Mouse (Mus musculus) forebrain, postnatal 0 days (tissue): ENCODE data around the gene Sept1. TPM values are rescaled to one million over a fixed set of nuclear protein-coding genes. Genes with fewer than 3 reads are reported as not detected.

ENCODE experiments used
- ATAC-seq: fragments of 200-750 bp; cut with Nextera tagmentation; 2 replicates; pipeline ENCODE4 v1.8.0; 2017; ENCODE audit warnings: mild to moderate bottlenecking, moderate library complexity
- DNase-seq: peaks from one replicate; pipeline ENCODE4 v3.0.0-alpha.2; 2015
- H3K27ac ChIP-seq: fragments of 300-500 bp; sonication (generic); 2 replicates; pipeline ENCODE4 v1.5.1; 2014; ENCODE audit warnings: low read depth, mild to moderate bottlenecking, antibody characterized with exemption, low read length, moderate library complexity, mixed read lengths
- H3K27me3 ChIP-seq: fragments of 300-500 bp; sonication (generic); 2 replicates; pipeline ENCODE4 v1.6.1; 2014; ENCODE audit warnings: mild to moderate bottlenecking, low read length, mixed read lengths; ENCODE audit not compliant: insufficient read depth
- H3K36me3 ChIP-seq: fragments of 300-500 bp; sonication (generic); 2 replicates; pipeline ENCODE4 v1.6.1; 2014; ENCODE audit warnings: mild to moderate bottlenecking, moderate library complexity; ENCODE audit not compliant: insufficient read depth
- H3K4me1 ChIP-seq: fragments of 300-500 bp; sonication (generic); 2 replicates; pipeline ENCODE4 v1.6.1; 2014; ENCODE audit warnings: antibody characterized with exemption; ENCODE audit not compliant: insufficient read depth
- H3K4me2 ChIP-seq: fragments of 300-500 bp; sonication (generic); 2 replicates; pipeline ENCODE4 v1.6.1; 2014; ENCODE audit warnings: low read depth, mild to moderate bottlenecking, moderate library complexity
- H3K4me3 ChIP-seq: fragments of 300-500 bp; sonication (generic); 2 replicates; pipeline ENCODE4 v1.5.1; 2014; ENCODE audit warnings: low read depth, low read length, mixed read lengths
- H3K9ac ChIP-seq: fragments of 300-500 bp; sonication (generic); 2 replicates; pipeline ENCODE4 v1.6.1; 2014; ENCODE audit warnings: mild to moderate bottlenecking
- H3K9me3 ChIP-seq: fragments of 300-500 bp; sonication (generic); 2 replicates; pipeline ENCODE4 v1.6.1; 2016; ENCODE audit warnings: low read length
- CTCF ChIP-seq: sonication (generic); IDR thresholded peaks from 2 replicates; pipeline ENCODE4 v1.5.1; 2016; ENCODE audit warnings: antibody characterized with exemption, control low read depth, low read depth
- WGBS: fragments of 180-500 bp; shearing (Covaris S2); extraction: QIAGEN DNeasy Blood & Tissue Kit; methylation state at CpG from one replicate; pipeline ENCODE4 v1.1.7; 2014; 5-methylcytosine and 5-hydroxymethylcytosine counted together
- polyA plus RNA-seq: library from polyadenylated mRNA; unstranded; fragments of >200 nt; fragmentation: Nextera tagmentation; extraction: Ambion mirVana; gene quantifications from 2 replicates; pipeline ENCODE4 v1.2.1, GENCODE M21; 2015
- total RNA-seq: library from RNA; depleted of rRNA; stranded (reverse); fragments of >200 nt; gene quantifications from 2 replicates; pipeline ENCODE4 v1.2.3, GENCODE M21; 2014; rRNA removed

The Sept1 gene
- total RNA-seq (6.5 and 8.0 TPM in 2 replicates), polyA plus RNA-seq (5.6 and 6.7 TPM in 2 replicates)

- Histone ChIP-seq H3K4me3 (peak within 1 kb of the TSS; percentile 88), H3K27ac (peak within 1 kb of the TSS; percentile 99), H3K9ac (peak within 1 kb of the TSS; percentile 100), H3K4me2 (peak within 1 kb of the TSS; percentile 74), H3K4me1 (peaks cover 15% of the 10 kb centered on the region), H3K9me3 (no peaks in the 10 kb centered on the region), H3K27me3 (no peaks in the 10 kb centered on the region), H3K36me3 (peaks cover 28% of the 10 kb centered on the region)
- WGBS = 2% methylated on average over 63 of the region's 64 CpGs
- peak; percentile 35 for TF ChIP-seq CTCF
- DNase-seq (peak; percentile 92), ATAC-seq (peak; percentile 96)
Measured at GRCm38 (mm10) chr7:127232622-127233367, at the start of gene Sept1, which contains the start of gene Zfp553. TSS of gene Sept1 (minus strand) at chr7:127233130. TSS of gene Zfp553 (plus strand) at chr7:127233061.

DNA sequence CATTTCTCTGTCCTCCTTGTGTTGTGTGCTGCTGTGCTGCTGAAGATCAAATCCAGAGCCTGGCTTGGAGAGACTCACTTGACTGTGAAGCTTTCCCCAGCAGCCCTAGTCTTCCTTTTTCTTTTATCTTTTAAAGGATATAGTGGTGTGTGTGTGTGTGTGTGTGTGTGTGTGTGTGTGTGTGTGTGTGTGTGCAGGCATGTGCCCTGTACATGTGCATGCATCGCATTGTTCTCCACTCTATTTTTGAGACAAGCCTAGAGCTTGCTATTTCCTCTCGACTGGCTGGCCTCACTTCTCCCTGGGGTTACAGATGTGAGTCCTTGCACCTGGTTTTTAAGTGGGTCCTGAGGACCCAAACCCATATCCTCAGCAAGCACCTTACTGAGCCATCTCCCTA is 49.3 kb upstream of the Sept1 start:
- Histone ChIP-seq H3K4me2 (no peak overlapping the region), H3K27ac (no peak overlapping the region), H3K4me3 (no peak overlapping the region), H3K36me3 (no peaks in the 10 kb centered on the region), H3K9ac (no peak overlapping the region), H3K9me3 (no peaks in the 10 kb centered on the region), H3K27me3 (no peaks in the 10 kb centered on the region), H3K4me1 (no peaks in the 10 kb centered on the region)
- 74% methylated on average over 2 of the region's 2 CpGs for WGBS
- no peak for TF ChIP-seq CTCF
- no peak for DNase-seq
- ATAC-seq = no peak

GRCm38 (mm10) chr7:127281114-127281513 is 48.2 kb upstream of the Sept1 start:
- Histone ChIP-seq H3K9ac (no peak overlapping the region), H3K27ac (no peak overlapping the region), H3K36me3 (no peaks in the 10 kb centered on the region), H3K9me3 (no peaks in the 10 kb centered on the region), H3K4me2 (no peak overlapping the region), H3K27me3 (no peaks in the 10 kb centered on the region), H3K4me1 (no peaks in the 10 kb centered on the region), H3K4me3 (no peak overlapping the region)
- 79% methylated on average over 4 of the region's 4 CpGs for WGBS
- TF ChIP-seq CTCF = no peak
- no peak for DNase-seq
- ATAC-seq = no peak

GRCm38 (mm10) chr7:127280092-127280491 is 47.2 kb upstream of the Sept1 start:
- Histone ChIP-seq H3K4me1 (no peaks in the 10 kb centered on the region), H3K4me2 (no peak overlapping the region), H3K4me3 (no peak overlapping the region), H3K9ac (no peak overlapping the region), H3K27me3 (no peaks in the 10 kb centered on the region), H3K36me3 (no peaks in the 10 kb centered on the region), H3K9me3 (no peaks in the 10 kb centered on the region), H3K27ac (no peak overlapping the region)
- 79% methylated on average over 3 of the region's 3 CpGs for WGBS
- DNase-seq = no peak
- TF ChIP-seq CTCF = no peak
- no peak for ATAC-seq

GRCm38 (mm10) chr7:127278311-127278710 is 45.4 kb upstream of the Sept1 start:
- Histone ChIP-seq H3K4me1 (peaks cover 4% of the 10 kb centered on the region; the same call in 1 of the 2 replicates), H3K27ac (no peak overlapping the region), H3K27me3 (no peaks in the 10 kb centered on the region), H3K36me3 (no peaks in the 10 kb centered on the region), H3K4me2 (no peak overlapping the region), H3K4me3 (no peak overlapping the region), H3K9ac (no peak overlapping the region), H3K9me3 (no peaks in the 10 kb centered on the region)
- peak; percentile 71 for TF ChIP-seq CTCF
- 20% methylated on average over 8 of the region's 8 CpGs for WGBS
- peak; percentile 44 for DNase-seq
- ATAC-seq = no peak

GRCm38 (mm10) chr7:127276519-127276961 is 43.6 kb upstream of the Sept1 start:
- Histone ChIP-seq H3K4me1 (peaks cover 4% of the 10 kb centered on the region; the same call in 1 of the 2 replicates), H3K4me3 (no peak overlapping the region), H3K27me3 (no peaks in the 10 kb centered on the region), H3K27ac (no peak overlapping the region), H3K4me2 (no peak overlapping the region), H3K36me3 (no peaks in the 10 kb centered on the region), H3K9ac (no peak overlapping the region), H3K9me3 (no peaks in the 10 kb centered on the region)
- DNase-seq (no peak), ATAC-seq (no peak)
- WGBS = 85% methylated on average over 5 of the region's 5 CpGs
- no peak for TF ChIP-seq CTCF
